Mouse (Mus musculus): ENCODE data around the gene Lrrc73.

The Lrrc73 gene

GRCm38 (mm10) chr17:46253452-46254084, at the start of gene Lrrc73:
Gene Lrrc73, plus strand, starts transcription at chr17:46253531.
- DNase-seq (ENCODE audit: low spot score in 2 of 2) = peak; percentile 92 to 95

DNA sequence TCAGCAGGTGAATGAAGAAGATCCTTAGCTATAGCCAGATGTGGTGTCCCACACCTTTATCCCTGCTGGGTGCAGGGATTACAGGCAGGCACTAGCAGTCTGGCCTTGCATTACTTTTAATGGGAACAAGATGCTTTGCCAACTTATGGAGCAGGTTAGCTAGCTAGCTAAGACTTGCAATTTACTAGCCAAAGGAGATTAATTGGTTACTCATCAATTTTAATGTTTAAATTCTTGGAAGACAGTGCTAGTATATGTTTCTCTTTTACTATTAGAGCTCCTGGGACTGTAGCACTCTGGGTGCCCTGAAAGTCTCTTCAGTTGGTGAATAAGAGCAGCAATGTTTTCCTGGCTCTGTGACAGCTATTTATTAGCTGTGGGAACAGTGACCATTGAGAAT, 46.7 kb upstream of the Lrrc73 start:
- no peak for DNase-seq (ENCODE audit: low spot score in 2 of 2)

DNA sequence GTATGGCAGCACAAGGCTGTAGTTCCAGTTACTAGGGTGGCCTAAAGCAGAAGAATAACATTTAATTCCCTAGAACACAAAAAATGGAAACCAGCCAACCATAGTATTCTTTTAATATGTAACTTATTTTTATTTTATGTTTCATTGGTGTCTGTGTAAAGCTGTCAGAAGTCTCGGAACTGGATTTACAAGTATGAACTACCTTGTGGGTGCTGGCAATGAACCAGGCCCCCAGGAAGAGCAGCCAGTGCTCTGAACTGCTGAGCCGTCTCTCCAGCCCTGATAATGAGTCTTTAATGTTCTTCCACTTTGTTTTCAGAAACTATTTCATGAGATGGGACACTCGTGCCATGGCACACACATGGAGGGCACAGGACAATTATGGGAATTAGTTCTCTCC, 42.8 kb upstream of the Lrrc73 start:
- no peak for DNase-seq (ENCODE audit: low spot score in 2 of 2)

GRCm38 (mm10) chr17:46221601-46222000, 31.7 kb upstream of the Lrrc73 start:
- DNase-seq (ENCODE audit: low spot score in 2 of 2) = no peak

GRCm38 (mm10) chr17:46227576-46227975, 25.8 kb upstream of the Lrrc73 start:
- no peak for DNase-seq (ENCODE audit: low spot score in 2 of 2)

DNA sequence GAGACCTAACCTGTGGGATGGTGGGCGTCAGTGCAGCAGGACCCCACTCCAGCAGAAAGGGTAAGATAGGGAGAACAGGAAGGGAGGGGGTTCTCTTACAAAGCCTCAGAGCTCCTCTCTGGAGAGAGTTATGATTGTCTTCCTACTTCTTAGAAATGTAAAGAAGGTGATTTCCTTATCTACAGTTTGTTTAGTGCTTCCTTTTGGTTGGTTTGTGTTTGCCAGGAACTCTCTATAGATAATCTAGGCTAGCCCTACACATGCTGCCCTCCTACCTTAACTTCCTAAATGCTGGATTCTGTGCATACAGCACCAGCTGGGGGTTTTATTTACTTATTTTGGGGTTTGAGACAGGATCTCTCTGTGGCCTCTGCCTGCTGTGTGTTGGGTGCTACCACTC, 17.3 kb upstream of the Lrrc73 start:
- no peak for DNase-seq (ENCODE audit: low spot score in 2 of 2)

- no peak for DNase-seq (ENCODE audit: low spot score in 2 of 2)
Observed at GRCm38 (mm10) chr17:46237079-46237478, 16.3 kb upstream of the Lrrc73 start.

- DNase-seq (ENCODE audit: low spot score in 2 of 2) = no peak
Observed at GRCm38 (mm10) chr17:46237480-46237879, 15.9 kb upstream of the Lrrc73 start.

GRCm38 (mm10) chr17:46239516-46240114, 13.7 kb upstream of the Lrrc73 start:
- DNase-seq (ENCODE audit: low spot score in 2 of 2) = no peak

DNA sequence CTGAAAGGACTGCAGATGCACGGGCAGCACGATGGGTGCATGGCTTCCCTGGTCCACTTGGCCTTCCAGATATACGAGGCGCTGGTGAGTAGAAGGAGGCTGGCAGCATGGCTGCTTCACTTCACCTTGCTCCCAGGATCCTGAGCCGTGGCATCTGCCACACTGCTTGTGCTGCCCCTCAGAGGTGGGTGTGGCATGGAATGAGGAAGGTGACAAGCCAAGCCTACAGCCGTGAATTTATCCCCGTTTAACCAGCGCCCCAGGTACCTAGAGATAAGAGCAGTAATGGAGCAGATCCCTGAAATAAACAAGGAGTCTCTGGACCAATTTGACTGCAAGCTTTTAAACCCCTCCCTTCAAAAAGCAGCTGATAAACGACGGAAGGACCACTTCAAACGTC, 11.9 kb upstream of the Lrrc73 start:
- DNase-seq (ENCODE audit: low spot score in 2 of 2) = no peak

DNA sequence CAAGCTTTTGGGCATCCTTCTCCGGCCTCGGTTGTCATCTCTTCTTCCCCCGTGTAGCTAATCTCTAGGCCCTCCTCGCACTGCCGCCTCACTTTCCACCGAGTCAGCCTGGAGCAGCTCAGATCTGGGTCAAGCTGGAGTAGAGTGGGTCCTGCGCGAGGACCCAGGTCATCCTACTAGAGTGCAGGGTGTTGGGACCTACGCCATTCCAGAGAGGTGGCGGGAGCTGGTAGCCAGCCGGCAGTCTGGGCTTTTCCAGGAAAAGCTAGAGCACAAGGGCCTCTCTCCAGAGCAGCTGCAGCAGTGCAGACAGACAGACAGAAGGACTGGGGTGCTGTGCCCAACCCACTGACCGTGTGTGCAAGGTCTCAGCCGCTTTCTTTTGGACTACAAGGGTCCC, 11.1 kb upstream of the Lrrc73 start:
- DNase-seq (ENCODE audit: low spot score in 2 of 2) = no peak

- DNase-seq (ENCODE audit: low spot score in 2 of 2) = no peak
Observed at GRCm38 (mm10) chr17:46242993-46243392, 10.3 kb upstream of the Lrrc73 start.

GRCm38 (mm10) chr17:46243624-46244023, 9.7 kb upstream of the Lrrc73 start:
- DNase-seq (ENCODE audit: low spot score in 2 of 2) = no peak

GRCm38 (mm10) chr17:46244579-46244978, 8.8 kb upstream of the Lrrc73 start:
- no peak for DNase-seq (ENCODE audit: low spot score in 2 of 2)

- DNase-seq (ENCODE audit: low spot score in 2 of 2) = peak; percentile 86 to 93
Observed at GRCm38 (mm10) chr17:46247512-46248188, 5.7 kb upstream of the Lrrc73 start, which contains the start of the genes Polr1c and Yipf3. Gene Polr1c, minus strand, starts transcription at chr17:46248054. Gene Yipf3, plus strand, starts transcription at chr17:46248080.

DNA sequence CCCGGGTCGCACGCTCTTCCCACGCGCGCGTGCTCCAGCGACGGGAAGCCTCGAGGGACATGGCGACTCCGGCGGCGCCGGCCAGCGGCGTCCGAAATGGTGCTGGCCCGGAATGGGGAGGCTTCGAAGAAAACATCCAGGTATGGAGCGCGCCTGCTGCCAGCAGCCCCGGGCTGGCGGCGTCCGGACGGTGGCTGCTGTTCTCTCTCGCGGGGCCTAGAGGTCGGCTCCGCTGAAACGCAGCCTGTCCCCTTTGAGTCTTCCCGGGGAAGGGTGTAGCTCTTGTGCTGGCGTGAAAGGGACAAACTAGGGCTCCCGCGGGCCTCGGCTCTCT, 5.2 kb upstream of the Lrrc73 start:
- no peak for DNase-seq (ENCODE audit: low spot score in 2 of 2)

GRCm38 (mm10) chr17:46251174-46251573, 2.2 kb upstream of the Lrrc73 start:
- DNase-seq (ENCODE audit: low spot score in 2 of 2) = no peak

GRCm38 (mm10) chr17:46252571-46253451, 520 bp upstream of the Lrrc73 start:
- DNase-seq (ENCODE audit: low spot score in 2 of 2) = no peak

GRCm38 (mm10) chr17:46254106-46254505, 775 bp downstream of the Lrrc73 start:
- DNase-seq (ENCODE audit: low spot score in 2 of 2) = peak in 1 of 2 experiments; percentile 50

DNA sequence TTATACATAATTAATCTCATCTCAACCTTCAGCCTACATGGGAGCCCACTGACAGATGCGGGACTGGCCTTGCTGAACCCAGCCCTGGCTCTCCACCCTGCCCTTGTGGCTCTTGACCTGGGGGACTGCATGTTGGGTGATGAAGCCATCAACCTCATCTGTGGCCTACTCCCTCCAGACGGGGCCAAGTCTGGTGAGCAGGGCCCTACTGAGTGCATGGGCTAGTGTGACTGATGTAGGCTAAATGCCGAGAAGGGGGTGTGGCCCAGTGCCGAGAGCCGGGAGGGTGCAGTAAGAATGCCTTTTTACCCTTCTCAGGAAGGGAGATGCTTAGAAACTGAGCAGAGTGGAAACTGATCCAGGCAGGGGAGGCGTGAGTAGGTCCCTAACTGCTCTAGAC, 1.8 kb downstream of the Lrrc73 start:
- no peak for DNase-seq (ENCODE audit: low spot score in 2 of 2)

DNA sequence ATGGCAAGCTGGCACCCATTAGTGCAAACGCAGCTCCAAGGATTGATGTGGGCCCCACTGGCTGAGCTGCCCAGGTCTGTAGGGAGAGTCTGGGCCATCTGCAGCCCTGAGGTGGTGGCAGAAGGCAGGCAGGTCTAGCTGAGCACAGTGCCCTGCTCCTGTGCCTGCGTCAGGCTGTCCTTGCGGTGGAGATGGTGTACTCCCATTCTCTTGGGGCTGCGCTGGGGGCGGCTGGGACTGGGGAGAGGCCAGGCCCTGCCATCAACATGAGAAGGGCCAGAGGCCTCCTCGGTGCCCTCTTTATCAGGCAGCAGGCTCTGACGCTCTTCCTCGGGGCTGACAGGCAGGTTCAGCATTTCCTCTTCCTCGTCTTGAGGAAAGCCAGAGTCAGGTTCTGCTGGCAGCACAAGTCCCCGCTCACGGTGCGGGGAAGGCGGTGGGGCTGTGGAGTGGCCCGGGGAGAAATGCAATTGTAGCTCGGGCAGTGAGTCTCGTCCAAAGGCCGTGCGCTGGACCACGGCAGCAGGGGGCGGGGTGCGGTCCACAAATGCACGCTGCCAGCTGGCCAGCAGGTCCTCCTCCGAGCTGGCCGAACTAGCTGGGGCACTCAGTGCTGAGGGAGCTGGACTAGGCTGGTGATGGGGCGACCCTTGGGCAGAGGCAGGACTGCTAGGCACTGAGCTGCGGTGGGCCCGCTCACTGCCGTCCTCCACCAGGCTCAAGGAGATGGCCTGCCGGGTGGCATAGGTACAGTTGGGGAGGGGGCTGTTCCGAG, 5.1 kb downstream of the Lrrc73 start:
- DNase-seq (ENCODE audit: low spot score in 2 of 2) = no peak
